Mouse (Mus musculus) cerebellum, adult 2 months (tissue): ENCODE results near the gene Ecm1.

Experiments
- CTCF ChIP-seq: fragments of 200-500 bp; IDR thresholded peaks from 2 replicates; pipeline ENCODE4 v1.5.1; 2011; ENCODE audit warnings: low read depth, mild to moderate bottlenecking, control low read depth, low read length, moderate library complexity, borderline replicate concordance; ENCODE audit not compliant: insufficient read depth
- POLR2A ChIP-seq: fragments of 200-500 bp; IDR thresholded peaks from 2 replicates; pipeline ENCODE4 v1.6.1; 2011; ENCODE audit warnings: low read length, control low read depth, borderline replicate concordance; ENCODE audit not compliant: insufficient read depth

- TF ChIP-seq CTCF = no peak
- TF ChIP-seq POLR2A = no peak
Observed at GRCm38 (mm10) chr3:95785501-95785900, 46.1 kb upstream of the Ecm1 start.
